Mouse (Mus musculus): ENCODE results near the gene Tns1. TPM values are rescaled to one million over a fixed set of nuclear protein-coding genes. Genes with fewer than 3 reads are reported as not detected.

Tns1 gene
- total and polyA plus RNA-seq, 3 experiments = 365 to 748 (median 629) TPM

DNA sequence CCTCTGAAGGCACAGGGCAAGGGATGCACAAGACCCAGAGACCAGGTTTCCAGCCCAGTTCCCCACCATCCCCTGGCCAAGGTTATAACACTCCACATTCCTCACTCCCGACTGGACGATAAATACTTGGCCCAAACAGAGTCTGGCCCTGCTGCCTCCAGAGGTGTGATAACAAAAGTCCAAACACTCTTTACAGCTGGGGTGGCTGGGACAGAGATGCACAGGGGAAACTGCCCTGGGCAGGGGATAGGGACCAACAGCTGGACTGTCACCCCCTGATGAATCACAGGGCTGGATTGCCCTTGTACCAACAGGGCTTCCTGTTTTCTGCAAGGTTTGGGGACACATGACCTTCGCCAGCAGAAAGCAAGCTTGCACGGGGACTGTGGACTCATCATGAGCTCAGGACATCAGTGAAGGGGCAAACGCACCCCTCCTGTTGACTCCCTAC is 125.3 kb downstream of the Tns1 start:
- H3K79me2 ChIP-seq (replicated peaks; ENCODE audit: control insufficient read depth, insufficient read depth, low read length) = 0 out of 2 replicates have a peak, but pooled peaks cover 2% of the 10 kb centered on the region
- peak in 1 of 2 experiments; percentile 69 for DNase-seq
- H3K9ac ChIP-seq (ENCODE audit: low read depth, low read length) = peak overlapping the region; percentile 51
- 9% methylated on average over 5 of the region's 5 CpGs for WGBS
- H3K36me3 ChIP-seq (ENCODE audit: control insufficient read depth, insufficient read depth, low read length) = peaks cover 64% of the 10 kb centered on the region
- H3K4me3 ChIP-seq = peak overlapping the region; percentile 13
- intact Hi-C loops (cut with DNase I) = loop anchor here (1.0 to 5.0 kb wide), 2 partner anchors 11 to 123 kb away; partner anchors contain the start of gene Tns1
- peak overlapping the region; percentile 96 for H3K27ac ChIP-seq
- TF ChIP-seq EP300 (IDR thresholded peaks at IDR 0.05; ENCODE audit: insufficient read depth, low read depth, low read length) = peak; percentile 30; the same call in 1 of the 2 replicates
- no peak for TF ChIP-seq CTCF (IDR thresholded peaks at IDR 0.05)
- H3K27me3 ChIP-seq (ENCODE audit: control insufficient read depth, insufficient read depth, low read length) = no peaks in the 10 kb centered on the region
- peaks cover 65% of the 10 kb centered on the region for H3K4me1 ChIP-seq (ENCODE audit: control insufficient read depth, insufficient read depth, low read length)

DNA sequence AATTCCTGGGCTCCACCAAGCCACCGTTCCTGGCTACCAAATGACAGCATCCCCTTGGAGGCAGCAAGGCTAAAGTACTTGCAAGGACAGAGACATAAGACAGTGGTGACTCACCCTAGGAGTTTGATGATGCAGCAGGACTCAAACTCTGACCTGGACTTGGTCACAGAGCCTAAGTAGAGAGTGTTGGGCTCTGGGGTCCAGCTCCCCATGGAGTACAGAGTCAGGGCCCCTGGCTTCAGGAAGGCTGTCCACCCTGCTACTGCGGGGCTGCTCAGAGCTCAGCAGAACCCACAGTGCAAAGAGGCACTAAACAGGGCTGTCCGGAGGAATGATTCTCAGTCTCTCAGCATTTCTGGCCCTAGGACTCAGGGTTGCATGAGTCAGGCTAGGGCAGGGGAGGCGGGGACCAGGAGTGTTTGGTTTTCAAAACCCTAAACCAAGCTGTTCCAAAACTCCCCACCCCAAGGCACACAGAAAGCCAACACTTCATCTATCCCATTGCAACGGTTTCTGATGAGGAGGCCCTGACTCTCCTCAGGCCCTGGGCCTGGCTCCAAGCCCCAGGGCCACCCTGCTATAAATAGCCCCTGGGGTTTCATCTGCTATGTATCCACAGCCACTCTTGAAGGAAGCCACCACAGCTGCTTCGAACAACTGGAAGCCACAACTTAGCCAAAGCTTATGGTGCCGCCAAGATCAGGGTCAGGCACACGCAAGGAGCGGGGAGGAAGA is 126.0 kb downstream of the Tns1 start:
- peak overlapping the region; percentile 13; the same call in 1 of the 2 replicates for H3K4me3 ChIP-seq

DNA sequence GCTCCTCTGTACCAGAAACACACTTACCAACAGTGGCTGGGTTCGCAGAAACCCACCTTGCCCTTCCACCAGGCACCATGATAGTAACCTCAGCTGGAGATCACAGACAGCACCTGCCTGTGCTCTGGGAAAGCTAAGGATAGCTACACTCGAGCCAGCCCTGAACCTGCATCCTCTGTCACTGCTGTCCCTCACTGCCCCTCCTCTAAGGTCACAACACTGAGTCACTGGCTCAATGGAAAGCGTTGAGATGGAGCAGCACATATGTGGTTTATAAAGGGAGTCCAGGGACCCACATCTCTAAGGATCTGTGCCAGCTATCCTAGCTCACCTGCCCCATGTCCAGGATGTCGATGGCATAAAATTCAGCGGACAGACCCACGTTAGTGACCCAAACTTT is 126.9 kb downstream of the Tns1 start:
- WGBS = 72% methylated on average over 6 of the region's 6 CpGs
- Histone ChIP-seq H3K9ac (ENCODE audit: low read depth, low read length) (peak overlapping the region; percentile 9; the same call in 1 of the 2 replicates), H3K36me3 (ENCODE audit: control insufficient read depth, insufficient read depth, low read length) (peaks cover 60% of the 10 kb centered on the region), H3K79me2 (replicated peaks; ENCODE audit: control insufficient read depth, insufficient read depth, low read length) (no peaks in the 10 kb centered on the region), H3K4me3 (no peak overlapping the region), H3K4me1 (ENCODE audit: control insufficient read depth, insufficient read depth, low read length) (peaks cover 54% of the 10 kb centered on the region), H3K27me3 (ENCODE audit: control insufficient read depth, insufficient read depth, low read length) (no peaks in the 10 kb centered on the region), H3K27ac (peak overlapping the region; percentile 96)
- no peak for TF ChIP-seq CTCF (IDR thresholded peaks at IDR 0.05)
- no peak for TF ChIP-seq EP300 (IDR thresholded peaks at IDR 0.05; ENCODE audit: insufficient read depth, low read depth, low read length)
- no peak for TF ChIP-seq POLR2A (IDR thresholded peaks at IDR 0.05; ENCODE audit: insufficient read depth, low read depth, low read length)
- no peak for DNase-seq
- intact Hi-C loops (cut with DNase I) = loop anchor here (2.0 to 5.0 kb wide), 2 partner anchors 79 to 125 kb away; partner anchors contain the start of gene Tns1

More for the DNA sequence above, 126.0 kb downstream of the Tns1 start:
- Histone ChIP-seq H3K4me1 (ENCODE audit: control insufficient read depth, insufficient read depth, low read length) (peaks cover 60% of the 10 kb centered on the region), H3K27me3 (ENCODE audit: control insufficient read depth, insufficient read depth, low read length) (no peaks in the 10 kb centered on the region), H3K9ac (ENCODE audit: low read depth, low read length) (peak overlapping the region; percentile 51), H3K27ac (peak overlapping the region; percentile 96), H3K36me3 (ENCODE audit: control insufficient read depth, insufficient read depth, low read length) (peaks cover 67% of the 10 kb centered on the region), H3K79me2 (replicated peaks; ENCODE audit: control insufficient read depth, insufficient read depth, low read length) (no peaks in the 10 kb centered on the region)
- intact Hi-C loops (cut with DNase I) = loop anchor here (1.0 to 5.0 kb wide), 2 partner anchors 10 to 124 kb away; partner anchors contain the start of gene Tns1
- DNase-seq = peak; percentile 80 to 87
- peak; percentile 45; the same call in 1 of the 2 replicates for TF ChIP-seq EP300 (IDR thresholded peaks at IDR 0.05; ENCODE audit: insufficient read depth, low read depth, low read length)
- TF ChIP-seq POLR2A (IDR thresholded peaks at IDR 0.05; ENCODE audit: insufficient read depth, low read depth, low read length) = no peak; the same call in 1 of the 2 replicates
- 7% methylated on average over 9 of the region's 9 CpGs for WGBS

DNA sequence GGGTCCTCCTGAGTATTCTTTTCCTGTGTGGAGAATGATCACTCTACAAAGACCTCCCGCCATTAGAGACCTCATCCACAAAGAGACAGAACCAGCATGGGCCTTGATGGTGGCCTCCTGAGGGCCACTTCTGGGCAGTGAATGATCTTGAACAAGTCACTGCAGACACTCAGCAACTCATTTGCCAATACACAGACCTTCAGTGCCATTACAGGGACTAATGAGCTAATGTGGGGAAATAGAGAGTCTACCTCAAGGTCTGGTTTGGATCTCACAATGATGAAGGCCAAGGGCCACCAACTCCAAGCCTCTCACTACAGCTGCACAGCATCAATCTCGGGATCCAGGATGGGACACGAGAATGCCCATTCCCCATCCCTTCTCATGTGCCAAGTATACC is 127.6 kb downstream of the Tns1 start:
- H3K27me3 ChIP-seq (ENCODE audit: control insufficient read depth, insufficient read depth, low read length) = no peaks in the 10 kb centered on the region
- DNase-seq = no peak
- H3K79me2 ChIP-seq (replicated peaks; ENCODE audit: control insufficient read depth, insufficient read depth, low read length) = no peaks in the 10 kb centered on the region
- no peak overlapping the region for H3K9ac ChIP-seq (ENCODE audit: low read depth, low read length)
- peaks cover 49% of the 10 kb centered on the region for H3K4me1 ChIP-seq (ENCODE audit: control insufficient read depth, insufficient read depth, low read length)
- 73% methylated on average over 3 of the region's 3 CpGs for WGBS
- H3K36me3 ChIP-seq (ENCODE audit: control insufficient read depth, insufficient read depth, low read length) = peaks cover 53% of the 10 kb centered on the region
- no peak overlapping the region for H3K4me3 ChIP-seq
- intact Hi-C loops (cut with DNase I) = loop anchor here (2.0 to 5.0 kb wide), 2 partner anchors 80 to 126 kb away; partner anchors contain the start of gene Tns1
- H3K27ac ChIP-seq = peak overlapping the region; percentile 6; the same call in 1 of the 2 replicates
- TF ChIP-seq EP300 (IDR thresholded peaks at IDR 0.05; ENCODE audit: insufficient read depth, low read depth, low read length) (no peak), POLR2A (IDR thresholded peaks at IDR 0.05; ENCODE audit: insufficient read depth, low read depth, low read length) (no peak), CTCF (IDR thresholded peaks at IDR 0.05) (no peak)

DNA sequence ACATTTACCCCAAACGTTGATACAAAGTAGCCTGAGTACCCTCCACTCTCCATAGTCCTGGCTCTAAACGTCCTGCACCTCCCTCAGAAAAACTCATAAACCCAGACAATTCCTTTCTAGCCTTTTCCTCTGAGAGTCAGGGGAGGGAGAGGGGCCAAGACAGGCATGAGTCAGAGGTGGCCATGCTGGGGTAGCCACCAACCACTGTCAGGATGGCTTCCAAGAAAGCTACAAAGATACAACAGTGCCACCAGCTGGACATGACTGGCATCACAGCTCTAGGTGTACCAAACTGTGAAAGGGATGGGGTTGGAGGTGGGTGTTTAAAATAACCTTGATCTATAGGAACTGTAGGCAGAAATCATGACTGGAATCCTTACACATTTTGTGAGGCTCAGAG is 128.0 kb downstream of the Tns1 start:
- H3K36me3 ChIP-seq (ENCODE audit: control insufficient read depth, insufficient read depth, low read length) = peaks cover 49% of the 10 kb centered on the region
- intact Hi-C loops (cut with DNase I) = loop anchor here (2.0 to 5.0 kb wide), 2 partner anchors 81 to 126 kb away; partner anchors contain the start of gene Tns1

More for the DNA sequence above, 128.0 kb downstream of the Tns1 start:
- no peaks in the 10 kb centered on the region for H3K79me2 ChIP-seq (replicated peaks; ENCODE audit: control insufficient read depth, insufficient read depth, low read length)
- H3K4me3 ChIP-seq = no peak overlapping the region
- H3K27ac ChIP-seq = peak overlapping the region; percentile 36; the same call in 1 of the 2 replicates
- peak; percentile 91 for TF ChIP-seq CTCF (IDR thresholded peaks at IDR 0.05)
- no peak for TF ChIP-seq POLR2A (IDR thresholded peaks at IDR 0.05; ENCODE audit: insufficient read depth, low read depth, low read length)
- TF ChIP-seq EP300 (IDR thresholded peaks at IDR 0.05; ENCODE audit: insufficient read depth, low read depth, low read length) = peak; percentile 81
- H3K27me3 ChIP-seq (ENCODE audit: control insufficient read depth, insufficient read depth, low read length) = no peaks in the 10 kb centered on the region
- H3K4me1 ChIP-seq (ENCODE audit: control insufficient read depth, insufficient read depth, low read length) = peaks cover 48% of the 10 kb centered on the region
- peak; percentile 79 to 83 for DNase-seq
- 9% methylated on average over 2 of the region's 2 CpGs for WGBS
- H3K9ac ChIP-seq (ENCODE audit: low read depth, low read length) = peak overlapping the region; percentile 26; the same call in 1 of the 2 replicates

Data from heart, adult 2 months (tissue).